Mouse (Mus musculus) c-Kit-positive CD71-positive TER-119-positive erythroid progenitor cells, embryonic 14.5 days (primary cell): ENCODE results near the gene Slc38a10.

ENCODE experiments used
- DNase-seq: peaks from one replicate; pipeline ENCODE4 v3.0.0-alpha.2; 2013; ENCODE audit warnings: low spot score

The Slc38a10 gene

GRCm38 (mm10) chr11:120175948-120176347, 24.8 kb upstream of the Slc38a10 start:
- no peak for DNase-seq

- DNase-seq: no peak
These were observed 22.1 kb upstream of the Slc38a10 start for GRCm38 (mm10) chr11:120173213-120173612.

GRCm38 (mm10) chr11:120171168-120171567, 20.0 kb upstream of the Slc38a10 start:
- DNase-seq: no peak

GRCm38 (mm10) chr11:120169208-120169992, 18.3 kb upstream of the Slc38a10 start:
- DNase-seq: no peak

- DNase-seq: no peak
These were observed 17.4 kb upstream of the Slc38a10 start for GRCm38 (mm10) chr11:120168516-120168915.

- DNase-seq: no peak
These were observed 16.8 kb upstream of the Slc38a10 start for GRCm38 (mm10) chr11:120167921-120168356.

GRCm38 (mm10) chr11:120167059-120167458, 15.9 kb upstream of the Slc38a10 start:
- DNase-seq: no peak

- DNase-seq: no peak
These were observed 13.5 kb upstream of the Slc38a10 start for GRCm38 (mm10) chr11:120164471-120165261.

- DNase-seq: no peak
These were observed 12.9 kb upstream of the Slc38a10 start for GRCm38 (mm10) chr11:120164028-120164427.

- no peak for DNase-seq
These were observed 12.1 kb upstream of the Slc38a10 start for GRCm38 (mm10) chr11:120163207-120163606.

GRCm38 (mm10) chr11:120161245-120161644, 10.1 kb upstream of the Slc38a10 start:
- no peak for DNase-seq

GRCm38 (mm10) chr11:120160478-120160877, 9.3 kb upstream of the Slc38a10 start:
- DNase-seq: no peak

GRCm38 (mm10) chr11:120159653-120160052, 8.5 kb upstream of the Slc38a10 start:
- no peak for DNase-seq

- no peak for DNase-seq
These were observed 7.7 kb upstream of the Slc38a10 start for GRCm38 (mm10) chr11:120158828-120159227.

- no peak for DNase-seq
These were observed 570 bp downstream of the Slc38a10 start for GRCm38 (mm10) chr11:120150440-120151112.

- no peak for DNase-seq
These were observed 1.5 kb downstream of the Slc38a10 start for GRCm38 (mm10) chr11:120149510-120150200.

GRCm38 (mm10) chr11:120148201-120148855, 2.8 kb downstream of the Slc38a10 start:
- DNase-seq: no peak

- DNase-seq: no peak
These were observed 7.2 kb downstream of the Slc38a10 start for GRCm38 (mm10) chr11:120143708-120144497.

- no peak for DNase-seq
These were observed 8.5 kb downstream of the Slc38a10 start for GRCm38 (mm10) chr11:120142601-120143051.

GRCm38 (mm10) chr11:120140255-120140654, 10.9 kb downstream of the Slc38a10 start:
- no peak for DNase-seq
